Mouse (Mus musculus): Measurements from ENCODE around the gene Kif19a. TPM values are rescaled to one million over a fixed set of nuclear protein-coding genes. Genes with fewer than 3 reads are reported as not detected.
A peak's percentile ranks its signal among the peaks of the same experiment; 100 is the strongest.

The Kif19a gene
- polyA plus RNA-seq, 1 experiment from 2014 or later = 0.17 TPM

- ATAC-seq (ENCODE audit: low read depth) = no peak
- Histone ChIP-seq H3K4me2 (ENCODE audit: low read depth, low read length) (no peak overlapping the region), H3K36me3 (ENCODE audit: control insufficient read depth, insufficient read depth) (no peaks in the 10 kb centered on the region), H3K4me3 (ENCODE audit: low read depth, low read length) (no peak overlapping the region), H3K9me3 (replicated peaks; ENCODE audit: control insufficient read depth, low read length) (no peaks in the 10 kb centered on the region), H3K4me1 (ENCODE audit: control insufficient read depth, low read depth, low read length) (no peaks in the 10 kb centered on the region), H3K27me3 (ENCODE audit: control insufficient read depth, insufficient read depth, low read depth, low read length) (no peaks in the 10 kb centered on the region; the same call in 1 of the 2 replicates), H3K9ac (ENCODE audit: low read depth, low read length) (no peak overlapping the region), H3K27ac (ENCODE audit: low read length) (no peak overlapping the region)
- WGBS (ENCODE audit: insufficient replicate concordance) = 48% methylated on average over 12 of the region's 12 CpGs
These were observed 17.5 kb upstream of the Kif19a start for GRCm38 (mm10) chr11:114747564-114748138.

GRCm38 (mm10) chr11:114769911-114770310 is 4.7 kb downstream of the Kif19a start:
- H3K9ac ChIP-seq (ENCODE audit: low read depth, low read length) = no peak overlapping the region
- H3K4me3 ChIP-seq (ENCODE audit: low read depth, low read length) = no peak overlapping the region
- H3K27me3 ChIP-seq (ENCODE audit: control insufficient read depth, insufficient read depth, low read depth, low read length) = peaks cover 12% of the 10 kb centered on the region; the same call in 1 of the 2 replicates
- H3K9me3 ChIP-seq (replicated peaks; ENCODE audit: control insufficient read depth, low read length) = no peaks in the 10 kb centered on the region
- no peak for ATAC-seq (ENCODE audit: low read depth)
- H3K27ac ChIP-seq (ENCODE audit: low read length) = no peak overlapping the region
- no peak overlapping the region for H3K4me2 ChIP-seq (ENCODE audit: low read depth, low read length)
- 44% methylated on average over 6 of the region's 6 CpGs for WGBS (ENCODE audit: insufficient replicate concordance)
- no peaks in the 10 kb centered on the region; the same call in 1 of the 2 replicates for H3K4me1 ChIP-seq (ENCODE audit: control insufficient read depth, low read depth, low read length)
- no peaks in the 10 kb centered on the region for H3K36me3 ChIP-seq (ENCODE audit: control insufficient read depth, insufficient read depth)

GRCm38 (mm10) chr11:114771896-114772295 is 6.7 kb downstream of the Kif19a start:
- H3K4me3 ChIP-seq (ENCODE audit: low read depth, low read length) = no peak overlapping the region
- no peak overlapping the region for H3K4me2 ChIP-seq (ENCODE audit: low read depth, low read length)
- peaks cover 1% of the 10 kb centered on the region; the same call in 1 of the 2 replicates for H3K27me3 ChIP-seq (ENCODE audit: control insufficient read depth, insufficient read depth, low read depth, low read length)
- H3K9ac ChIP-seq (ENCODE audit: low read depth, low read length) = no peak overlapping the region
- H3K36me3 ChIP-seq (ENCODE audit: control insufficient read depth, insufficient read depth) = no peaks in the 10 kb centered on the region
- H3K27ac ChIP-seq (ENCODE audit: low read length) = no peak overlapping the region
- ATAC-seq (ENCODE audit: low read depth) = no peak
- no peaks in the 10 kb centered on the region for H3K4me1 ChIP-seq (ENCODE audit: control insufficient read depth, low read depth, low read length)
- no peaks in the 10 kb centered on the region for H3K9me3 ChIP-seq (replicated peaks; ENCODE audit: control insufficient read depth, low read length)
- WGBS (ENCODE audit: insufficient replicate concordance) = 36% methylated on average over 2 of the region's 2 CpGs

GRCm38 (mm10) chr11:114780076-114780475 is 14.9 kb downstream of the Kif19a start:
- H3K27me3 ChIP-seq (ENCODE audit: control insufficient read depth, insufficient read depth, low read depth, low read length) = peaks cover 10% of the 10 kb centered on the region
- no peaks in the 10 kb centered on the region for H3K36me3 ChIP-seq (ENCODE audit: control insufficient read depth, insufficient read depth)
- no peak overlapping the region for H3K4me3 ChIP-seq (ENCODE audit: low read depth, low read length)
- no peak overlapping the region for H3K27ac ChIP-seq (ENCODE audit: low read length)
- H3K4me1 ChIP-seq (ENCODE audit: control insufficient read depth, low read depth, low read length) = no peaks in the 10 kb centered on the region
- no peak overlapping the region for H3K9ac ChIP-seq (ENCODE audit: low read depth, low read length)
- no peaks in the 10 kb centered on the region for H3K9me3 ChIP-seq (replicated peaks; ENCODE audit: control insufficient read depth, low read length)
- no peak overlapping the region for H3K4me2 ChIP-seq (ENCODE audit: low read depth, low read length)
- ATAC-seq (ENCODE audit: low read depth) = no peak
- WGBS (ENCODE audit: insufficient replicate concordance) = 36% methylated on average over 9 of the region's 9 CpGs

- no peaks in the 10 kb centered on the region for H3K36me3 ChIP-seq (ENCODE audit: control insufficient read depth, insufficient read depth)
- WGBS (ENCODE audit: insufficient replicate concordance) = 34% methylated on average over 10 of the region's 10 CpGs
- H3K27me3 ChIP-seq (ENCODE audit: control insufficient read depth, insufficient read depth, low read depth, low read length) = peaks cover 62% of the 10 kb centered on the region
- ATAC-seq (ENCODE audit: low read depth) = no peak
- no peak overlapping the region for H3K4me3 ChIP-seq (ENCODE audit: low read depth, low read length)
- H3K4me1 ChIP-seq (ENCODE audit: control insufficient read depth, low read depth, low read length) = peaks cover 4% of the 10 kb centered on the region; the same call in 1 of the 2 replicates
- no peak overlapping the region for H3K27ac ChIP-seq (ENCODE audit: low read length)
- H3K4me2 ChIP-seq (ENCODE audit: low read depth, low read length) = no peak overlapping the region
- H3K9ac ChIP-seq (ENCODE audit: low read depth, low read length) = no peak overlapping the region
- no peaks in the 10 kb centered on the region for H3K9me3 ChIP-seq (replicated peaks; ENCODE audit: control insufficient read depth, low read length)
These were observed 20.7 kb downstream of the Kif19a start for GRCm38 (mm10) chr11:114785892-114786291.

- ATAC-seq (ENCODE audit: low read depth) = no peak
- H3K4me3 ChIP-seq (ENCODE audit: low read depth, low read length) = no peak overlapping the region
- H3K36me3 ChIP-seq (ENCODE audit: control insufficient read depth, insufficient read depth) = no peaks in the 10 kb centered on the region
- H3K9me3 ChIP-seq (replicated peaks; ENCODE audit: control insufficient read depth, low read length) = no peaks in the 10 kb centered on the region
- peaks cover 4% of the 10 kb centered on the region; the same call in 1 of the 2 replicates for H3K4me1 ChIP-seq (ENCODE audit: control insufficient read depth, low read depth, low read length)
- peaks cover 66% of the 10 kb centered on the region for H3K27me3 ChIP-seq (ENCODE audit: control insufficient read depth, insufficient read depth, low read depth, low read length)
- 3% methylated on average over 43 of the region's 43 CpGs for WGBS (ENCODE audit: insufficient replicate concordance)
- H3K4me2 ChIP-seq (ENCODE audit: low read depth, low read length) = no peak overlapping the region
- H3K9ac ChIP-seq (ENCODE audit: low read depth, low read length) = no peak overlapping the region
- H3K27ac ChIP-seq (ENCODE audit: low read length) = no peak overlapping the region
These were observed 21.1 kb downstream of the Kif19a start for GRCm38 (mm10) chr11:114786326-114786725.

- WGBS (ENCODE audit: insufficient replicate concordance) = 52% methylated on average over 3 of the region's 3 CpGs
- Histone ChIP-seq H3K4me1 (ENCODE audit: control insufficient read depth, low read depth, low read length) (peaks cover 4% of the 10 kb centered on the region), H3K4me3 (ENCODE audit: low read depth, low read length) (no peak overlapping the region), H3K27me3 (ENCODE audit: control insufficient read depth, insufficient read depth, low read depth, low read length) (peaks cover 75% of the 10 kb centered on the region), H3K4me2 (ENCODE audit: low read depth, low read length) (no peak overlapping the region), H3K9me3 (replicated peaks; ENCODE audit: control insufficient read depth, low read length) (no peaks in the 10 kb centered on the region), H3K27ac (ENCODE audit: low read length) (no peak overlapping the region), H3K36me3 (ENCODE audit: control insufficient read depth, insufficient read depth) (no peaks in the 10 kb centered on the region), H3K9ac (ENCODE audit: low read depth, low read length) (no peak overlapping the region)
- no peak for ATAC-seq (ENCODE audit: low read depth)
These were observed 22.4 kb downstream of the Kif19a start for GRCm38 (mm10) chr11:114787611-114788010.

GRCm38 (mm10) chr11:114789061-114789714 is 24.0 kb downstream of the Kif19a start:
- Histone ChIP-seq H3K4me3 (ENCODE audit: low read depth, low read length) (no peak overlapping the region), H3K27ac (ENCODE audit: low read length) (no peak overlapping the region), H3K9ac (ENCODE audit: low read depth, low read length) (no peak overlapping the region), H3K27me3 (ENCODE audit: control insufficient read depth, insufficient read depth, low read depth, low read length) (peaks cover 91% of the 10 kb centered on the region), H3K36me3 (ENCODE audit: control insufficient read depth, insufficient read depth) (no peaks in the 10 kb centered on the region), H3K4me2 (ENCODE audit: low read depth, low read length) (no peak overlapping the region), H3K4me1 (ENCODE audit: control insufficient read depth, low read depth, low read length) (peaks cover 4% of the 10 kb centered on the region), H3K9me3 (replicated peaks; ENCODE audit: control insufficient read depth, low read length) (no peaks in the 10 kb centered on the region)
- WGBS (ENCODE audit: insufficient replicate concordance) = 8% methylated on average over 30 of the region's 30 CpGs
- peak; percentile 64; the same call in 1 of the 2 replicates for ATAC-seq (ENCODE audit: low read depth)

GRCm38 (mm10) chr11:114789716-114790115 is 24.5 kb downstream of the Kif19a start:
- 56% methylated on average over 9 of the region's 9 CpGs for WGBS (ENCODE audit: insufficient replicate concordance)
- no peak overlapping the region for H3K4me3 ChIP-seq (ENCODE audit: low read depth, low read length)
- H3K27me3 ChIP-seq (ENCODE audit: control insufficient read depth, insufficient read depth, low read depth, low read length) = peaks cover 90% of the 10 kb centered on the region
- no peaks in the 10 kb centered on the region for H3K9me3 ChIP-seq (replicated peaks; ENCODE audit: control insufficient read depth, low read length)
- H3K9ac ChIP-seq (ENCODE audit: low read depth, low read length) = no peak overlapping the region
- H3K4me2 ChIP-seq (ENCODE audit: low read depth, low read length) = no peak overlapping the region
- no peak overlapping the region for H3K27ac ChIP-seq (ENCODE audit: low read length)
- no peaks in the 10 kb centered on the region for H3K36me3 ChIP-seq (ENCODE audit: control insufficient read depth, insufficient read depth)
- peaks cover 4% of the 10 kb centered on the region for H3K4me1 ChIP-seq (ENCODE audit: control insufficient read depth, low read depth, low read length)
- ATAC-seq (ENCODE audit: low read depth) = no peak
